Mouse (Mus musculus) R1 (cell line): ENCODE measurements at regions not wholly inside any gene's neighbourhood (a gene's known extent, or its start where the extent isn't known, plus 50 kb on each side); places are given as distances from the start of the nearest gene placed in this dataset.
"Not testable (repeated sequence)": the region's sequence is repeated elsewhere in the genome, so short reads cannot be mapped to it uniquely, and the experiment has no call there.

Experiments used
- DNase-seq: peaks from one replicate; pipeline ENCODE4 v3.0.0-alpha.2; 2018; ENCODE audit warnings: low read depth, low spot score

DNA sequence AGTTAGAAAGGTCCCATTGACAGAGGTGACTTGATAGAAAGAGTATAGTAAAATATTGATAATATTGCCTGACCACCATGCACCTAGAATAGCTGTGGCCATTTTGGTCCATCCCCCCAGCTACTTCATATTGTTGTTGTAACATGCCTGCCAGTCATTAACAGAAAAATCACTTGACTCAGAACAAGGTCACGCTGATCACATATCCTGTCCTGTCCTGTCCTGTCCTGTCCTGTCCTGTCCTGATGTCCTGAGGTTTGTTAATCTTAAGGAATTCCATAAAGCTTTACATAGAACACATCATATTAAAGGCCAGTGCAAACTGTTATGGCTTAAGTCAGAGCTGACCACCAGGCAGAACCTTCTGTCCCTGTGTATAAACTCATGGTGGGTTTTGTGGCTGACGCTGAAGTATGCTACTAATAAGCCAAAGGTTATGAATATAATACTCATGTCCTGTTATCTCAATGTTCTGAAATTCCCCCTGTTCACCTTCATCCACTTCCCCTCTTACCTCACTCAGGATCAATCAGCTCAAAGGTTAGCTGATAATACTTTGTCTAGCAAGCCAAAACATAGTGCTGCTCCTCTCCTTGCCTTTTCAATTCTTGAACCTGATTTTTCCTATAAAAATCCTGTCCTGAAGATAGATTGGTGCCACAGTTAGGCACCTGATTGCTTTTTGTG lies 173.7 kb downstream of the Alg10b start:
- DNase-seq: no peak

DNA sequence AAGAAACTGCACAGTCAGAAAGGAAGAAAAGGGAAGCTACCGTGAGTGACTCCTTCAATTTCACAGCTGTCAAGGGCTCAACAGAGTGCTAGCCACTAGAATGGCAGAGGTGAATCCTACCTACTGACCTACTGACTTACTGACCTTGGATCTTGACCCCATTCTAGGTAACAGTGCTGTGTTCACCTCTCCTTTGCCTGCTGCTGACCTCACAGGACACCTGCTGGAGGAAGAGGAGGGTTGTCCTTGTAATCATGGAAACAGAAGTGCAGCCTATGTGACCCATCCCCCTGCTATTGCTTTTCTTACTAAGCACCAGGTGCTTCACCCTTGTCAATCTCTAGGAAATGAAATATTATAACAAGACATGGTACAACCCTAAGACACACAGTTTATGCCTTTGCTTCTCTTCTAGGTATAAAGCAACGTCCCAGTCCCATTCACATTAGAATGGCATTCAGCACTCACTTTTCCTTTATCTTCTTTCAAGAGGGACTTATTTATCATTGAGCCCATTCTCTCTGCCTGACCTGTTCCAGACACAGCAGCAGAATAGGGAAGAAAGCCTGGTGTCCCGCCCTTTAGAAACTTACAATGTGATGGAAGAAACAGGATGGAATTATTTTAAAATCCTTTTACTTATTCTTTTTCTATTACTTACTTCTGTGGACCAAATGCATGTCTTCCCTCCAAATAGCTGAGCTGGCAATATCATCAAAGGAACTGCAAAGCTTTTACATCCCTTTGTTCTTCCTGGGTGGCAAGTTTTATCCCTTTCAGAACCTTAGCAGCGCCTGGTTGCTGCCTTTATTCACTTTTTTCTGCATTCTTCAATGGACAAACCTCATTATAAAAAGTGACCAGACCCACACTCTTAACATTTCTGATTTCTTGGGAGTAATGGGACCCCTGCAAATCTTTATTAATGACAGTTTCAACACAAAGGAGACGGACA lies 176.5 kb downstream of the Alg10b start:
- no peak for DNase-seq

- DNase-seq: peak; percentile 6
These were observed 196.7 kb downstream of the Alg10b start for GRCm38 (mm10) chr15:90420776-90421175.

DNA sequence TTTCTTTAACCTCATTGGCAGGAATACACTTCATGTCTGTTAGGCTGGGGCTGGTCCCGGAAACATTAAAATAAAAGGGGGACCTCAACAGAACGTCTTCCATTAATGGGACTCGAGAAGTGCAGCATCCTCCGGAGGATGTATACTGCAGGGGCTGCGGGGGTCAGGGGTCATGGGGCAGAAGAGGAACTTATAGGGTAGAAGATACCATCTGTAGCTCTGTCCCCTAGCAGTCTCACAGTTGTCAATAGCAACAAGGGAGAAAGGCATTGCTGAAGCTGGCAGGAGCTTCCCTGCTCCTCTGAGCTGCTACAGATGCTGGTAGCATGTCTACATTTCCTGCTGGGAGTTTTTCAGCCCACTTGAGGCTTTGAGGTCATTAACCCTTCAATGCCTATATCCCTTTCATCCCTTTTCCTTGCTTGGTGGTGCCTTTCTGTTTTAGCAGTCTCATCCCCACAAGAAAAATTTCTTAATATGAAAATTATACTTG lies 198.1 kb downstream of the Alg10b start:
- no peak for DNase-seq

DNA sequence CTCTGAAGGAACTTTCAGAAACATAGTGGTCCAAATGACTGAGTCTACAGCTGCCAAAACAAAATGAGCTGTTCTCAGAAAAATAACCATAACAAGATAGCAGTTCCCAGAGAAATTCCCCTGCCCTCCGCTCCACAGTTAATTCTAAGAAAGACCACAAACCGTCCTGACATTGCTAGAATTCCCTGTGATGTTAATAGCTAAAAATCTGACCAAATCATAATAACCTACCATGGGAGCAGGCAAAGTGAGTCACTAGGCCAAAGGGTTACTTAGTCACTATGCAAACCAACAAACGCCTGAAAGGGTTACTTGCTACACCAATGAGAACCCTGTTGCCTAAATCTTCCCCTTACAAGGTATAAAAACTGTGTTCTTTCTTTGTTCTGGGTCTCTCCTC lies 206.9 kb downstream of the Alg10b start:
- DNase-seq: not testable (repeated sequence)

- DNase-seq: no peak
These were observed 208.0 kb downstream of the Alg10b start for GRCm38 (mm10) chr15:90432154-90432553.

DNA sequence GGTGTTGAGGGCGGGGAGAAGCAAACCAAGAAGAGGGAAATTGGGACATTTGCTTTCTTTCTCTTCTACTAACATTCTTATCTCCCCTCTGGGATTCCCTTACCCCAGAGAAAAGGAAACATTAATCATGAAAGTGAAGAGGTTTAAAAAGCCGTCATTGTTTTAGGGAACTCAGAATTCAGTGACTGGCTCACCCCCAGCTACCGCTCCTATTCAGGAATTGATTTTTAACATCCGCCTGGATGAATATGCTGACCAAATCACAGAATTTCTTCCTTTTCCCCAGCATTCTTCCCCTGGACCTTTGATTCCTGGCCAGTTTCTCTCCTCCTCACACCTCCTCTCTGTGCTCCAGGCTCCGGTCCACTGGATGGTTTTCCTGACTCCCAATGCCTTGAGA lies 211.2 kb downstream of the Alg10b start:
- DNase-seq: no peak
